Mouse (Mus musculus): Measurements from ENCODE around the gene Rras2. TPM values are rescaled to one million over a fixed set of nuclear protein-coding genes. Genes with fewer than 3 reads are reported as not detected.
A peak's percentile ranks its signal among the peaks of the same experiment; 100 is the strongest.

Rras2 gene
- polyA plus RNA-seq, 1 experiment from 2014 or later: 36.4 TPM

DNA sequence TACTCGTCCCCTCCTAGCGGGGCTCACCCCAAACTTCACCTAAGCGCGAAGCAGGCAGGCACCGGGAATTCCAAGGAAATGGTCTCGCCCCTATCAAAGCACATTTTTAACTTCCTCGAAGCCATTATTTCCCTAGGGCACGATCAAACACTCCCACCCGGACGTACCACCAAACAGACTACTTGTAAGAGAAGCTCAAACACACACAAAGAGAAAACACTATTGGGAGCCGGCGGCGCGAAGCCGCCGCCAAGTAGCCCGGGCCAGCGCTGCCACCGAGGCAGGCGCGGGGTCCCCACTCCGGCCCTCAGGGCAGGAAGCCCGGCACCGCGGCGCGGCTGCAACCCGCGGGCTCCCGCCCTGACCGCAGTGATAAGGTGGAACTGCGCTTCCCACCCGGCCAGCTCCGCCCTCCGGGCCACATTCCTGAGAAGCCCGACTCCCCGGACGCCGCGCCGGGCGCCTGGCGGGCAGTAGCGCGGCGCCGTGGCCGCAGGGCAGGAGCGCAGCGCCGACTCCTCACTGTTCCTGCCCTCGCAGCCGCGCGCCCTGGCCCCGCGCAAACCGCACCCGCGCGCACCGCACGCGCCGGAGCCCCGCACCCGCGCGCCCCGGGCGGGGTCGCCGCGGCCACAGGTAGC is 750 bp downstream of the Rras2 start:
- Histone ChIP-seq H3K36me3 (ENCODE audit: insufficient read depth, low read length) (no peaks in the 10 kb centered on the region), H3K9me3 (ENCODE audit: low read length) (no peaks in the 10 kb centered on the region), H3K9ac (replicated peaks; ENCODE audit: low read length) (peak overlapping the region; percentile 89), H3K27ac (ENCODE audit: low read length) (peak overlapping the region; percentile 97), H3K4me2 (replicated peaks; ENCODE audit: low read depth, low read length) (peak overlapping the region; percentile 85), H3K4me3 (ENCODE audit: low read length) (peak overlapping the region; percentile 88), H3K27me3 (ENCODE audit: insufficient read depth, low read length) (no peaks in the 10 kb centered on the region), H3K4me1 (ENCODE audit: insufficient read depth, low read length) (peaks cover 20% of the 10 kb centered on the region)
- peak; percentile 89 for ATAC-seq (ENCODE audit: low FRiP score, low TSS enrichment)
- under 1% methylated on average over 39 of the region's 74 CpGs for WGBS

DNA sequence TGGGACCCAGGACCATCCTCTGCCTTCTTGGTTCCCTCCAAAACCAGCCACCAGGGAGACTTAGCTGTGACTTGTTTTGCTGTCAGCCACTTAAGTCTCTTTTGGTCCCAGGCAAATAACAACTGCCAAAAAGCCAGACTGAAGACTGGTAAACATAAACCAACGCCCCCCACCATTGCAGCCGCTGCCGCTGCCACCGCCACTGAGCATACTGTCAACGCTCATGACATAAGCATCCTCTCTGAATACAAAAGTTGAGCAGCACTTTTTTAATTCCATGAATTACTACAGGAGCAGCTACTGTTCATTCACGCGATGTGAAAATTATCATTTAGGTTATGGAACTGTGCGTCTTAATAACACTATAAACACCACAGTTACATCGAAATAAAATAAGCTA is 1.6 kb downstream of the Rras2 start:
- no peak for ATAC-seq (ENCODE audit: low FRiP score, low TSS enrichment)
- Histone ChIP-seq H3K9me3 (ENCODE audit: low read length) (no peaks in the 10 kb centered on the region), H3K36me3 (ENCODE audit: insufficient read depth, low read length) (no peaks in the 10 kb centered on the region), H3K4me1 (ENCODE audit: insufficient read depth, low read length) (peaks cover 20% of the 10 kb centered on the region), H3K4me2 (replicated peaks; ENCODE audit: low read depth, low read length) (peak overlapping the region; percentile 85), H3K27me3 (ENCODE audit: insufficient read depth, low read length) (no peaks in the 10 kb centered on the region), H3K27ac (ENCODE audit: low read length) (no peak overlapping the region), H3K9ac (replicated peaks; ENCODE audit: low read length) (peak overlapping the region; percentile 19; the same call in 1 of the 2 replicates), H3K4me3 (ENCODE audit: low read length) (peak overlapping the region; percentile 88)
- 26% methylated on average over 9 of the region's 9 CpGs for WGBS

DNA sequence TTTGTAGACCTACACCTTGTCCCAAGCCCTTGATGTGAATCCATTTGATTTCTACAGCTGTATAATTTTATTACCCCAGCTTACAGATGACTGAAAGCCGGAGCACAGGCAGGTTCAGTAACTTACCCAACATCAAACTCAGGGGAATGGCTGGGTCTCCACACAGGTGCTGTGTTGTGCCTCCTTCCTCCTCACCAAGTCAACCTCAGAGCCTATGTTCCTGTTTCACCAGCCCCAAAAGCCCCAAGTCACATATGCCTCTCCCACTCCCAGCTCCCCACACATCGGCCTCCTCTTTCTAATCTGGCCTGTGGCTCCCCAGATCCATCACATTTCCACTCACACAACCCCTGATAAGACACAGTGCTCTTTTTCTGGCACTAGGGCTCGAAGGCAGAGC is 2.6 kb downstream of the Rras2 start:
- Histone ChIP-seq H3K9ac (replicated peaks; ENCODE audit: low read length) (no peak overlapping the region), H3K4me2 (replicated peaks; ENCODE audit: low read depth, low read length) (no peak overlapping the region), H3K27me3 (ENCODE audit: insufficient read depth, low read length) (no peaks in the 10 kb centered on the region), H3K4me1 (ENCODE audit: insufficient read depth, low read length) (peaks cover 20% of the 10 kb centered on the region), H3K4me3 (ENCODE audit: low read length) (no peak overlapping the region), H3K36me3 (ENCODE audit: insufficient read depth, low read length) (no peaks in the 10 kb centered on the region), H3K27ac (ENCODE audit: low read length) (no peak overlapping the region), H3K9me3 (ENCODE audit: low read length) (no peaks in the 10 kb centered on the region)
- ATAC-seq (ENCODE audit: low FRiP score, low TSS enrichment): no peak
- 81% methylated on average over 3 of the region's 3 CpGs for WGBS

DNA sequence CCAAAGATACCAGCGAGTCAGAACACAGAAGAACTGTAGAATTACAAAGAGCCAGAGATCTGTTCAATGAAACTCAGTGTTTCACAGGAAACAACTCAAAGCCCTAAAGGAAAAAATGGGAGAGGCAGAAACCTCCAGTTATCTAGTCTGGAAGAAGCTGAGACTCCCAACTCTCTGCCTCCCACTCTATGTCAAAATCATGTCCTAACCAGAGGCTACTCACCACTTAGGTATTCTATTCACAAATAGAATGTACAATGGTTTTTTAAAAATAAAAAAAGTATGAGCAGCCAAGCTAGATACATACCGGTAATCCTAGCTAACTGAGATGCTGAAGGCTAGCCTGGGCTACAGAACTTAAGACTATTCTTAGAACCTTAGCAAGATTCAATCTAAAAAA is 3.3 kb downstream of the Rras2 start:
- no peak for ATAC-seq (ENCODE audit: low FRiP score, low TSS enrichment)
- H3K9ac ChIP-seq (replicated peaks; ENCODE audit: low read length): no peak overlapping the region
- H3K9me3 ChIP-seq (ENCODE audit: low read length): no peaks in the 10 kb centered on the region
- H3K27ac ChIP-seq (ENCODE audit: low read length): no peak overlapping the region
- H3K4me3 ChIP-seq (ENCODE audit: low read length): no peak overlapping the region
- H3K4me1 ChIP-seq (ENCODE audit: insufficient read depth, low read length): peaks cover 20% of the 10 kb centered on the region
- H3K27me3 ChIP-seq (ENCODE audit: insufficient read depth, low read length): no peaks in the 10 kb centered on the region
- no peak overlapping the region for H3K4me2 ChIP-seq (replicated peaks; ENCODE audit: low read depth, low read length)
- WGBS: 81% methylated on average over 2 of the region's 2 CpGs
- H3K36me3 ChIP-seq (ENCODE audit: insufficient read depth, low read length): no peaks in the 10 kb centered on the region

DNA sequence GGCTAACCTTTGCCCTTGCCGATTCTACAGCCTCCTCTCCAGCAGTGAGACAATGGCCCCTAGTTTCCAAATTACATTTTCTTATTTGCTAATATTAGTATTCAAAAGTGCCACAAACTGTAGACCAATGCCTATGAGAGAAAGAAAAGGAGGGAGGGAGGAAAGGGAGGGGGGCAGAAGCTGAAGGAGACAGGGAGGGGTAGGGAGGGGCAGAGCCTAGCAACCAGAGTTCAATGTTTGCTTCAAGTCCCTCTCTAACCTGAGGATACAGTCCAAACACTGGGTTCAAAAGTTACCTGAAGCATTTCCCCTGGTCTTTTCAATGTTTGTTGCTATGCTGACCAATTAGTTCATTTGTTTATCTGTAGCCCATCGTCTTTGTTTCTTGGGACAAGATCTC is 7.1 kb downstream of the Rras2 start:
- H3K9me3 ChIP-seq (ENCODE audit: low read length): no peaks in the 10 kb centered on the region
- H3K27ac ChIP-seq (ENCODE audit: low read length): no peak overlapping the region
- H3K36me3 ChIP-seq (ENCODE audit: insufficient read depth, low read length): no peaks in the 10 kb centered on the region
- H3K4me3 ChIP-seq (ENCODE audit: low read length): no peak overlapping the region
- no peaks in the 10 kb centered on the region for H3K27me3 ChIP-seq (ENCODE audit: insufficient read depth, low read length)
- no peak overlapping the region for H3K9ac ChIP-seq (replicated peaks; ENCODE audit: low read length)
- H3K4me1 ChIP-seq (ENCODE audit: insufficient read depth, low read length): peaks cover 11% of the 10 kb centered on the region
- no peak for ATAC-seq (ENCODE audit: low FRiP score, low TSS enrichment)
- 82% methylated on average over 2 of the region's 2 CpGs for WGBS
- H3K4me2 ChIP-seq (replicated peaks; ENCODE audit: low read depth, low read length): no peak overlapping the region

DNA sequence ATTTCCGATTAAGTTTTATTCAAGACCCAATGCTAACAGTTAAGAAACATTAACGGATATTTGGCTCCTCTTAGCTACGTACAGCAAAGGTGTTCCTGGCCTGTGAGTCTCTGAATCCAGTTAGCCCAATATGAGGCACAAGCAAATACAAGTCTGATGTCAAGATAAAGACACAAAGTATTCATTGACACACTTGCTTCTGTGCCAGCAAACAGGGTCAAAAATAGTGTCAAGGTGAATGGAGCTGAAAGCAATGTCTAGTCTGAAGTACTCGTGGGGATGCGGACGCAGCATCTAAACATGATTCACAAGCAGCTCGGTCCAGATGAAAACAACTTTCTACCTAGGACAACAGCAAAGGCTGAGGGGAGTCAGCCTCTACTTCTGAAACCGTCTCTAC is 11.7 kb downstream of the Rras2 start:
- ATAC-seq (ENCODE audit: low FRiP score, low TSS enrichment): no peak
- H3K9ac ChIP-seq (replicated peaks; ENCODE audit: low read length): no peak overlapping the region
- no peak overlapping the region for H3K4me3 ChIP-seq (ENCODE audit: low read length)
- H3K27ac ChIP-seq (ENCODE audit: low read length): no peak overlapping the region
- no peaks in the 10 kb centered on the region for H3K9me3 ChIP-seq (ENCODE audit: low read length)
- no peaks in the 10 kb centered on the region for H3K27me3 ChIP-seq (ENCODE audit: insufficient read depth, low read length)
- no peak overlapping the region for H3K4me2 ChIP-seq (replicated peaks; ENCODE audit: low read depth, low read length)
- H3K4me1 ChIP-seq (ENCODE audit: insufficient read depth, low read length): peaks cover 24% of the 10 kb centered on the region
- 81% methylated on average over 8 of the region's 8 CpGs for WGBS
- H3K36me3 ChIP-seq (ENCODE audit: insufficient read depth, low read length): no peaks in the 10 kb centered on the region

DNA sequence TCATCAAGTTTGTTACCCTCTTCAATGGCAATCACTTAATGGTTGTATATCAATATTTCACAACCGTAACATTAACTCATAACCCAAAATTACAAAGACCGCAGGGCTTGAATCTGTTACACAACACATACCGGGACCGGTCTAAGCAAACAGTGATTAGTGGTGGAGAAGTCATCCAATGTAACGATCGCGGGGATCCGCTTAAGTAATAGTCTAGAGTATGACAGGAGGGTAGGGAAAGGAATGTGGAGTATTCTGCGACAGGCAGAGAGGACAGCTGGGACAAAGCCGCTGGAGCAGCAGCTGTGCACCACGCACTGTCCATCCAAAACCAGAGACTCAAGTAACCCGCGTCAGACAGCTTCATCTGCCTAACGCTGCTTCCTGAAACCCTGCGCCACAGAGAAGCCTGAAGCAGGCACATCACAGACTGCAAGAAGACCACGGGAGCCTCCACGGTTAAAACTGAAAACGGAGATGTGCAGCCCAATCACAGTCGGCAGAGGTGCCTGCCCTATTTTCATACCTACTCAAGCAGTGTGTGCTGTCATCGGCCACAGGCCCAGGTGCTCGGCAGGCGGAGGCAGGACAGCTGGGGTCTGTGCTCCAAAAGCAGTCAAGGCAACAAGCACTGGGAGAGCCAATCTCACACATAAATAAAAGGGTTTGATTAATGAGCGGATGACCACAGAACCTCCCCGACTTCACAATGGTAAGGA is 13.8 kb downstream of the Rras2 start:
- no peak overlapping the region for H3K4me3 ChIP-seq (ENCODE audit: low read length)
- no peaks in the 10 kb centered on the region for H3K27me3 ChIP-seq (ENCODE audit: insufficient read depth, low read length)
- ATAC-seq (ENCODE audit: low FRiP score, low TSS enrichment): peak; percentile 47; the same call in 1 of the 2 replicates
- H3K36me3 ChIP-seq (ENCODE audit: insufficient read depth, low read length): no peaks in the 10 kb centered on the region
- no peaks in the 10 kb centered on the region for H3K9me3 ChIP-seq (ENCODE audit: low read length)
- H3K4me1 ChIP-seq (ENCODE audit: insufficient read depth, low read length): peaks cover 28% of the 10 kb centered on the region
- no peak overlapping the region for H3K27ac ChIP-seq (ENCODE audit: low read length)
- no peak overlapping the region for H3K4me2 ChIP-seq (replicated peaks; ENCODE audit: low read depth, low read length)
- 60% methylated on average over 24 of the region's 24 CpGs for WGBS
- H3K9ac ChIP-seq (replicated peaks; ENCODE audit: low read length): no peak overlapping the region

DNA sequence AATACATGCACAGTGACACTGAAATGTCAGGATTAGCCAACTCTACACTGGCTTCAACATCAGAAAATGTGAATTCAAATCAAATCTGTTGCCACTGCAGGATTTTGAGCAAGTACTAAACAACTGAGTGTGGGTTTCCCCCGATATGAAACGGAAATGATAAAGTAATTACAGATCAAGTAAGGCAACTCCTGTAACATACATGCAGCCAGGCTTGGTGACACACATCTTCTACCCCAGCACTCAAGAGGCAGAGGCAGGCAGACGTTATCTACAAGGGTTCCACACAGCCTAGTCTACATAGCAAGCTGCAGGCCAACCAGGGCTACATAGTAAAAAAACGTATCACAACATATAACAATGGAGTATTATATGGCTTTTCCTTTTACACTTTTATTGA is 14.4 kb downstream of the Rras2 start:
- H3K4me3 ChIP-seq (ENCODE audit: low read length): no peak overlapping the region
- H3K9me3 ChIP-seq (ENCODE audit: low read length): no peaks in the 10 kb centered on the region
- no peak overlapping the region for H3K27ac ChIP-seq (ENCODE audit: low read length)
- peaks cover 28% of the 10 kb centered on the region for H3K4me1 ChIP-seq (ENCODE audit: insufficient read depth, low read length)
- H3K4me2 ChIP-seq (replicated peaks; ENCODE audit: low read depth, low read length): no peak overlapping the region
- H3K36me3 ChIP-seq (ENCODE audit: insufficient read depth, low read length): no peaks in the 10 kb centered on the region
- H3K27me3 ChIP-seq (ENCODE audit: insufficient read depth, low read length): no peaks in the 10 kb centered on the region
- WGBS: 81% methylated on average over 4 of the region's 4 CpGs
- 0 out of 2 replicates have a peak, but pooled peaks have one; percentile 28 for ATAC-seq (ENCODE audit: low FRiP score, low TSS enrichment)
- no peak overlapping the region for H3K9ac ChIP-seq (replicated peaks; ENCODE audit: low read length)

DNA sequence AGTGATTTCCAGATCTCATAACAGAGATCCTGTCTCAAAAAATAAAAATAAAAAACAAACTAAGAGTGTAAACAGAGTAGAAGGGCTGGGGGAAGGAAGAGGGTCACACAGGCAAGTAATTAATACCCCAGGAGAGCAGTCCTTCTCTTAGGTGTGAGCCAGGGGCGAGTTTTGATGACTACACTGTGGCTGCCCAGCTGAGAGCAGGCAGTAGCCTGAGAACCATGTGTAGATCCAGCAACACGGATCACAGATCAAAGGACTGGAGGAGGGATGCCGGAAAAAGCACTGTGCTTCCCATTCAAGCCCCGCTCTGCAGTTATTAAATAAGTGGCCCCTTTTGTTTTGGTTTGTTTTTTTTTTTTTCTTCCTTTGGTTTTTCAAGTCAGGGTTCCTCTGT is 15.0 kb downstream of the Rras2 start:
- Histone ChIP-seq H3K9me3 (ENCODE audit: low read length) (no peaks in the 10 kb centered on the region), H3K4me3 (ENCODE audit: low read length) (no peak overlapping the region), H3K4me1 (ENCODE audit: insufficient read depth, low read length) (peaks cover 28% of the 10 kb centered on the region), H3K27ac (ENCODE audit: low read length) (no peak overlapping the region), H3K27me3 (ENCODE audit: insufficient read depth, low read length) (no peaks in the 10 kb centered on the region), H3K9ac (replicated peaks; ENCODE audit: low read length) (no peak overlapping the region), H3K4me2 (replicated peaks; ENCODE audit: low read depth, low read length) (no peak overlapping the region), H3K36me3 (ENCODE audit: insufficient read depth, low read length) (no peaks in the 10 kb centered on the region)
- peak; percentile 62; the same call in 1 of the 2 replicates for ATAC-seq (ENCODE audit: low FRiP score, low TSS enrichment)
- WGBS: 24% methylated on average over 4 of the region's 4 CpGs

DNA sequence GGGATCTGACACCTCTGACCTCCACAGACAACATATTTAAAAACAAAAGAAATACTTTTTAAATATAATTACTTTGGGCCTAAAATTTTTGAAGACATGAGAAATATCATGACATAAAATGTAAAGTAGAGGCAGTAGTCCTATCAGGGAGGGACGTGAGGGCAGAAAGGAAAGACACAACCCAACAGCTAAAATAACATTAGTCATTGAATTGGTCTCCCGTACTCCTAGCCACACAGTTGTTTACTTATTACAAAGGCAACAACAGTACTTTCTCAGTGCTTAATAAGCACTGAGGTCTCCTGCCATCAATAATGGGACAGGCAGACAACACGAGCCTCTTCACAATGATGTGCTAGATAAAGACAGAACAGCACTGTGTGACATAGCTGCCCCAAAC is 16.2 kb downstream of the Rras2 start:
- H3K9me3 ChIP-seq (ENCODE audit: low read length): no peaks in the 10 kb centered on the region
- no peak overlapping the region for H3K4me3 ChIP-seq (ENCODE audit: low read length)
- no peak overlapping the region for H3K4me2 ChIP-seq (replicated peaks; ENCODE audit: low read depth, low read length)
- peaks cover 28% of the 10 kb centered on the region for H3K4me1 ChIP-seq (ENCODE audit: insufficient read depth, low read length)
- no peak for ATAC-seq (ENCODE audit: low FRiP score, low TSS enrichment)
- no peak overlapping the region for H3K27ac ChIP-seq (ENCODE audit: low read length)
- WGBS: 40% methylated on average over 3 of the region's 3 CpGs
- no peaks in the 10 kb centered on the region for H3K36me3 ChIP-seq (ENCODE audit: insufficient read depth, low read length)
- H3K9ac ChIP-seq (replicated peaks; ENCODE audit: low read length): no peak overlapping the region
- H3K27me3 ChIP-seq (ENCODE audit: insufficient read depth, low read length): no peaks in the 10 kb centered on the region
